Mouse (Mus musculus) embryonic facial prominence, embryonic 13.5 days (tissue): ENCODE results near the gene Klrg2. TPM values are rescaled to one million over a fixed set of nuclear protein-coding genes. Genes with fewer than 3 reads are reported as not detected.

Source experiments
- polyA plus RNA-seq: library from polyadenylated mRNA; unstranded; fragments of >200 nt; fragmentation: Nextera tagmentation; extraction: Ambion mirVana; gene quantifications from 2 replicates; pipeline ENCODE4 v1.2.1, GENCODE M21; 2015

Gene Klrg2
- polyA plus RNA-seq, 1 experiment from 2014 or later: 1.3 TPM

Other genes with a start within 250 kb of the Klrg2 start
- gene Ubn2, start 203.3 kb downstream of the Klrg2 start, polyA plus RNA-seq: 19.3 and 24.8 TPM in 2 replicates
- 80.4 and 83.4 TPM in 2 replicates for gene Fmc1, start 103.7 kb downstream of the Klrg2 start, polyA plus RNA-seq
- gene Luc7l2, start 85.9 kb downstream of the Klrg2 start, polyA plus RNA-seq: 59.2 and 68.8 TPM in 2 replicates
- gene Clec2l, start 25.8 kb upstream of the Klrg2 start, polyA plus RNA-seq: 4.9 and 5.7 TPM in 2 replicates
- 1.1 and 2.5 TPM in 2 replicates for gene Tbxas1, start 238.2 kb upstream of the Klrg2 start, polyA plus RNA-seq
- gene Hipk2, start 238.9 kb upstream of the Klrg2 start, polyA plus RNA-seq: 16.2 and 16.4 TPM in 2 replicates